Mouse (Mus musculus) forebrain, embryonic 11.5 days (tissue): ENCODE results near the gene Fads1. TPM values are rescaled to one million over a fixed set of nuclear protein-coding genes. Genes with fewer than 3 reads are reported as not detected.
A peak's percentile ranks its signal among the peaks of the same experiment; 100 is the strongest.

ENCODE experiments used
- ATAC-seq: fragments of 200-750 bp; cut with Nextera tagmentation; replicated peaks from 2 replicates; pipeline ENCODE4 v1.8.0; 2017; ENCODE audit warnings: moderate TSS enrichment; ENCODE audit not compliant: low FRiP score
- DNase-seq: peaks from one replicate; pipeline ENCODE4 v3.0.0-alpha.2; 2017; ENCODE audit warnings: low spot score
- H3K27ac ChIP-seq: fragments of 300-500 bp; sonication (generic); 2 replicates; pipeline ENCODE4 v1.5.1; 2014; ENCODE audit warnings: low read depth, low read length
- H3K27me3 ChIP-seq: fragments of 300-500 bp; sonication (generic); 2 replicates; pipeline ENCODE4 v1.6.1; 2014; ENCODE audit warnings: mild to moderate bottlenecking, low read length, mixed read lengths; ENCODE audit not compliant: control insufficient read depth, insufficient read depth
- H3K36me3 ChIP-seq: fragments of 300-500 bp; sonication (generic); 2 replicates; pipeline ENCODE4 v1.6.1; 2014; ENCODE audit warnings: mild to moderate bottlenecking, low read length, moderate library complexity, mixed read lengths; ENCODE audit not compliant: control insufficient read depth, insufficient read depth
- H3K4me1 ChIP-seq: fragments of 300-500 bp; sonication (generic); replicated peaks from 2 replicates; pipeline ENCODE4 v1.6.1; 2014; ENCODE audit warnings: low read length, mixed read lengths; ENCODE audit not compliant: control insufficient read depth, insufficient read depth
- H3K4me2 ChIP-seq: fragments of 300-500 bp; sonication (generic); 2 replicates; pipeline ENCODE4 v1.6.1; 2014; ENCODE audit warnings: low read depth, mild to moderate bottlenecking, low read length, moderate library complexity, mixed read lengths; ENCODE audit not compliant: severe bottlenecking
- H3K4me3 ChIP-seq: fragments of 300-500 bp; sonication (generic); 2 replicates; pipeline ENCODE4 v1.5.1; 2014; ENCODE audit warnings: low read depth, low read length
- H3K9ac ChIP-seq: fragments of 300-500 bp; sonication (generic); 2 replicates; pipeline ENCODE4 v1.6.1; 2014; ENCODE audit warnings: low read length
- H3K9me3 ChIP-seq: fragments of 300-500 bp; sonication (generic); 2 replicates; pipeline ENCODE4 v1.6.1; 2016; ENCODE audit warnings: low read length, mixed read lengths; ENCODE audit not compliant: control insufficient read depth
- WGBS: fragments of 180-500 bp; shearing (Covaris S2); extraction: QIAGEN DNeasy Blood & Tissue Kit; methylation state at CpG from one replicate; pipeline ENCODE4 v1.1.7; 2014; 5-methylcytosine and 5-hydroxymethylcytosine counted together
- polyA plus RNA-seq: library from polyadenylated mRNA; unstranded; fragments of >200 nt; fragmentation: Nextera tagmentation; extraction: Ambion mirVana; gene quantifications from 2 replicates; pipeline ENCODE4 v1.2.1, GENCODE M21; 2014

The Fads1 gene
- polyA plus RNA-seq, 1 experiment from 2014 or later, result 192 TPM

GRCm38 (mm10) chr19:10171846-10172245 lies 10.8 kb upstream of the Fads1 start:
- DNase-seq, result no peak
- H3K36me3 ChIP-seq, result no peaks in the 10 kb centered on the region

GRCm38 (mm10) chr19:10173116-10173718 lies 9.5 kb upstream of the Fads1 start:
- Histone ChIP-seq H3K4me1 (no peaks in the 10 kb centered on the region), H3K9me3 (no peaks in the 10 kb centered on the region), H3K36me3 (no peaks in the 10 kb centered on the region), H3K4me3 (no peak overlapping the region), H3K9ac (no peak overlapping the region), H3K27ac (no peak overlapping the region), H3K4me2 (no peak overlapping the region), H3K27me3 (no peaks in the 10 kb centered on the region)
- DNase-seq, result no peak
- ATAC-seq, result no peak
- 89% methylated on average over 5 of the region's 5 CpGs for WGBS

More at GRCm38 (mm10) chr19:10171846-10172245, 10.8 kb upstream of the Fads1 start:
- H3K27me3 ChIP-seq, result no peaks in the 10 kb centered on the region
- H3K4me1 ChIP-seq, result no peaks in the 10 kb centered on the region
- ATAC-seq, result no peak
- H3K27ac ChIP-seq, result no peak overlapping the region
- no peaks in the 10 kb centered on the region for H3K9me3 ChIP-seq
- H3K9ac ChIP-seq, result no peak overlapping the region
- H3K4me3 ChIP-seq, result no peak overlapping the region
- H3K4me2 ChIP-seq, result no peak overlapping the region

- no peak overlapping the region for H3K4me3 ChIP-seq
- no peaks in the 10 kb centered on the region for H3K27me3 ChIP-seq
- H3K4me2 ChIP-seq, result no peak overlapping the region
- no peaks in the 10 kb centered on the region for H3K9me3 ChIP-seq
- WGBS, result 90% methylated on average over 7 of the region's 7 CpGs
- ATAC-seq, result no peak
- no peak overlapping the region for H3K9ac ChIP-seq
- no peak for DNase-seq
- H3K36me3 ChIP-seq, result no peaks in the 10 kb centered on the region
- no peaks in the 10 kb centered on the region for H3K4me1 ChIP-seq
- H3K27ac ChIP-seq, result no peak overlapping the region
These were observed 8.7 kb upstream of the Fads1 start for GRCm38 (mm10) chr19:10173844-10174539.

- 85% methylated on average over 4 of the region's 4 CpGs for WGBS
- H3K27ac ChIP-seq, result no peak overlapping the region
These were observed 7.7 kb upstream of the Fads1 start for GRCm38 (mm10) chr19:10174956-10175355.

GRCm38 (mm10) chr19:10176477-10176876 lies 6.2 kb upstream of the Fads1 start:
- H3K27me3 ChIP-seq, result no peaks in the 10 kb centered on the region
- H3K9me3 ChIP-seq, result no peaks in the 10 kb centered on the region
- no peak overlapping the region for H3K9ac ChIP-seq
- H3K27ac ChIP-seq, result no peak overlapping the region
- ATAC-seq, result no peak
- H3K36me3 ChIP-seq, result no peaks in the 10 kb centered on the region
- no peak for DNase-seq
- WGBS, result 75% methylated on average over 1 of the region's 1 CpGs
- H3K4me3 ChIP-seq, result no peak overlapping the region
- H3K4me1 ChIP-seq, result no peaks in the 10 kb centered on the region
- H3K4me2 ChIP-seq, result no peak overlapping the region

More at GRCm38 (mm10) chr19:10174956-10175355, 7.7 kb upstream of the Fads1 start:
- no peak for ATAC-seq
- no peak overlapping the region for H3K9ac ChIP-seq
- no peaks in the 10 kb centered on the region for H3K27me3 ChIP-seq
- DNase-seq, result no peak
- H3K4me2 ChIP-seq, result no peak overlapping the region
- H3K9me3 ChIP-seq, result no peaks in the 10 kb centered on the region
- H3K4me1 ChIP-seq, result no peaks in the 10 kb centered on the region
- H3K36me3 ChIP-seq, result no peaks in the 10 kb centered on the region
- no peak overlapping the region for H3K4me3 ChIP-seq

GRCm38 (mm10) chr19:10176941-10177372 lies 5.7 kb upstream of the Fads1 start:
- H3K9ac ChIP-seq, result no peak overlapping the region
- H3K9me3 ChIP-seq, result no peaks in the 10 kb centered on the region
- H3K36me3 ChIP-seq, result no peaks in the 10 kb centered on the region
- no peak for ATAC-seq
- DNase-seq, result no peak
- no peak overlapping the region for H3K4me2 ChIP-seq
- no peak overlapping the region for H3K27ac ChIP-seq
- WGBS, result 82% methylated on average over 7 of the region's 7 CpGs
- no peaks in the 10 kb centered on the region for H3K4me1 ChIP-seq
- H3K4me3 ChIP-seq, result no peak overlapping the region
- H3K27me3 ChIP-seq, result no peaks in the 10 kb centered on the region

GRCm38 (mm10) chr19:10181225-10181624 lies 1.5 kb upstream of the Fads1 start:
- Histone ChIP-seq H3K36me3 (peaks cover 7% of the 10 kb centered on the region), H3K4me2 (no peak overlapping the region), H3K4me3 (no peak overlapping the region), H3K9me3 (no peaks in the 10 kb centered on the region), H3K27me3 (no peaks in the 10 kb centered on the region), H3K9ac (no peak overlapping the region), H3K27ac (no peak overlapping the region), H3K4me1 (peaks cover 14% of the 10 kb centered on the region; the same call in 1 of the 2 replicates)
- 93% methylated on average over 7 of the region's 7 CpGs for WGBS
- no peak for ATAC-seq
- DNase-seq, result no peak

- no peaks in the 10 kb centered on the region for H3K9me3 ChIP-seq
- H3K9ac ChIP-seq, result peak overlapping the region; percentile 46; the same call in 1 of the 2 replicates
- H3K4me2 ChIP-seq, result peak overlapping the region; percentile 76; the same call in 1 of the 2 replicates
- 40% methylated on average over 7 of the region's 7 CpGs for WGBS
- peak overlapping the region; percentile 53; the same call in 1 of the 2 replicates for H3K27ac ChIP-seq
- DNase-seq (no peak), ATAC-seq (no peak)
- peaks cover 11% of the 10 kb centered on the region for H3K36me3 ChIP-seq
- H3K4me3 ChIP-seq, result peak overlapping the region; percentile 96
- H3K4me1 ChIP-seq, result peaks cover 14% of the 10 kb centered on the region; the same call in 1 of the 2 replicates
- no peaks in the 10 kb centered on the region for H3K27me3 ChIP-seq
These were observed 546 bp upstream of the Fads1 start for GRCm38 (mm10) chr19:10182142-10182541.
